Mouse (Mus musculus): Measurements from ENCODE around the gene Ccdc51.

- TF ChIP-seq MEF2A (IDR thresholded peaks at IDR 0.05; ENCODE audit: extremely low read depth, insufficient replicate concordance, low read depth, low read length, poor library complexity, severe bottlenecking), result no peak
- TF ChIP-seq CTCF (IDR thresholded peaks at IDR 0.05 in 2 of 3, conservative IDR thresholded peaks at IDR 0.05 in 1 of 3; ENCODE audit: control insufficient read depth in 1 of 3, insufficient read depth in 1 of 3, low read depth in 2 of 3, low read length in 3 of 3, poor library complexity in 1 of 3, severe bottlenecking in 1 of 3), result no peak
- TF ChIP-seq JUND (IDR thresholded peaks at IDR 0.05; ENCODE audit: low read depth, low read length), result no peak
- no peak for TF ChIP-seq POLR2A (IDR thresholded peaks at IDR 0.05; ENCODE audit: control insufficient read depth in 1 of 2, insufficient read depth in 1 of 2, low read depth in 1 of 2, low read length in 2 of 2, poor library complexity in 1 of 2)
- TF ChIP-seq CHD2 (IDR thresholded peaks at IDR 0.05; ENCODE audit: low read length), result no peak
- TF ChIP-seq GABPA (IDR thresholded peaks at IDR 0.05; ENCODE audit: low read depth, low read length), result no peak
- no peak for TF ChIP-seq POLR2AphosphoS2 (IDR thresholded peaks at IDR 0.05; ENCODE audit: low read length)
- TF ChIP-seq EP300 (IDR thresholded peaks at IDR 0.05; ENCODE audit: low read depth in 1 of 2, low read length in 2 of 2), result no peak
These were observed 18.1 kb downstream of the Ccdc51 start for GRCm38 (mm10) chr9:109100307-109100928.

Measured in MEL (cell line).